Mouse (Mus musculus): Measurements from ENCODE around the gene Gtf2f1. TPM values are rescaled to one million over a fixed set of nuclear protein-coding genes. Genes with fewer than 3 reads are reported as not detected.

Gene Gtf2f1
- 54.6 TPM for polyA plus RNA-seq (2014; fragmentation: Illumina TruSeq; extraction: RNeasy Lipid Tissue Mini Kit (QIAGEN cat#74804); ENCODE audit: low read depth, low replicate concordance)

DNA sequence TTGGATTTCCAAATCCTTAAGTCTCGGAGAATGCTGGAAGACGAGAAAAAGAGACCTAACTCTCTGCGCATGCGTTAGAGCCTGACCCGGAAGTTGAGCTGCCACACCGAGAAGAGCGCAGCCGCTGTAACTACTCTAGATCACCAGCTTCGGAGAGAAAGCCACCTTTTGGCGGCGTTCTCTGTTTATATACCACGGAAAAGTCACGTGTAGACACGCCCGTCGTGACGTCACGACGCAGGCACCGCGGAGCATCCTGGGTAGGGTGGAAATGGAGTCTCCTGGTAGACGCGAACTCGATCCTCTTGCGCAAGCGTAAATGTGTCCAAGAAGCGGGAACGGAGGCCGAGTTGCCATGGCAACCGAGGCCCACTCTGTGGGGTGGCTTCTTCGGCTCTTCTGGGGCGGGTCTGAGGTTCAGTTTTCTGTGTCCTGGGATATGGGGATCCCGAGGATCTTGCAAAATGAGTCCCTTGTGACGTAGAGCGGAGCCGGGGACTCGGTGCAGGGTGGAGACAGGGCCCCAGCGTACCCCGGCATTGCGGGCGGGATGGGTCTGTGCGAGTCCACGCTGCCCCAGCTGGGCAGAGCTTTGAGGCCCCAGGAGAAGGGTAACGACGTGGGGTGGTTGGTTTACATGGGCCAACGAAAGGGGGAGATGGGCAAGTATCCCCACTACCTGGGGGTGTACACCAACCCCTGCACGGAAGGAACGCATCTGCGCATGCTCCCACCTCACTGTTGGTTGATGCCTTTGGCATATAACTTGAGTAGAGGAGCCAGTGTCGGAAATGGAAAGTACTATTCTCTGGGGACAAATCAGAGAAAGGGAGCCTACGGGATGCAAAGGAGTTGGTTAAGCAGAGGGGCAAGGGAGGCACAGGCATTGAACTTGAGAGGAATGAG, at the start of gene Gtf2f1, which contains the start of gene Gm17949:
Gene Gtf2f1, minus strand, starts transcription at position 53 of the 906 bp plus-strand sequence.
Gene Gm17949, plus strand, starts transcription at position 234 of the 906 bp plus-strand sequence.

GRCm38 (mm10) chr17:57059486-57059977, 48.4 kb upstream of the Gtf2f1 start, which contains the start of gene Slc25a23:
Slc25a23 (minus strand) TSS chr17:57059863.

GRCm38 (mm10) chr17:57058891-57059485, 47.9 kb upstream of the Gtf2f1 start, which contains the start of gene Crb3:
Crb3 (plus strand) TSS chr17:57059105.

GRCm38 (mm10) chr17:57041554-57041953, 30.5 kb upstream of the Gtf2f1 start, which contains the start of gene Slc25a41:
Slc25a41 (minus strand) TSS chr17:57041654.

DNA sequence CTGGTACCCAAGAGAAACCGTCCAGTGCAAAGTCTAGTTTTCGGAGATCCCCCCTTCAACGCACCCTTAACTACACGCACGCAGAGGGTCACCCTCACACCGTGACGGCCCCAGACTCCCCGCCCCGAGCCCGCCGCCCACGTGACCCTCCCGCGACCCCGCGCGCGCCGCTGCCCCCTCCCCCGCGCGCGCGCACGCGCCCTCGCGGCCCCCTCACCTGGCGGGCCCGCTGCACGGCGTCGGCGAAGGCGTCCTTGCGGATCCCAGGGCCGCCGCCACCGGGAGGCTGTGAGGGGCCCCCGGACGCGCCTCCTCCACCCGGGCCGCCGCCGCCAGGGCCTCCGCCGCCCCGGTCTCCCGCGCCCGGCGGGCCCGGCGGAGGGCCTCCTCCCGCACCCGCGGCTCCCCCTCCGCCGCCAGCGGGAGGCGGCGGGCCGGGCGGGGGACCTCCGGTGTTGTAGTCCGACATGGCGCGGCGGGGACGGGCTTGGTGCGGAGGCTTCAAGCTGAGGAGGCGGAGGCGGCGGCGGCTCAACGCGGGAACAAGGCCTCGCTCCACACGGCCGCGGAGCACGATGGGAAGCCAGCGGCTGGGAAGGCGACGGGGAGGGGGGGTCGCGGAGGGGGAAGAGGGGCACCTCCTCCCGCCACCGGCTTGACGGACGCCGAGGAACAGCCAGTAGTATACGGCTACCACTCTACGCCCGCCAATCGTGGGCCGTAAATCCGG, 20.0 kb upstream of the Gtf2f1 start, which contains the start of gene Khsrp:
Gene Khsrp, minus strand, starts transcription at position 592 of the 730 bp plus-strand sequence.

GRCm38 (mm10) chr17:56999968-57000609, 11.0 kb downstream of the Gtf2f1 start, which contains the start of gene Pspn:
Pspn (minus strand) TSS chr17:57000018.

GRCm38 (mm10) chr17:56997029-56997667, 13.9 kb downstream of the Gtf2f1 start, which contains the start of gene Alkbh7:
Alkbh7 (plus strand) TSS chr17:56997339.

GRCm38 (mm10) chr17:56990115-56990746, 20.9 kb downstream of the Gtf2f1 start, which contains the start of gene Clpp:
Clpp (plus strand) TSS chr17:56990305.

GRCm38 (mm10) chr17:56982013-56982412, 29.1 kb downstream of the Gtf2f1 start, which contains the start of gene Acer1:
Acer1 (minus strand) TSS chr17:56982126.

Other genes starting within 250 kb of the Gtf2f1 start
- 27.7 TPM for gene Dus3l, start 246.5 kb downstream of the Gtf2f1 start, polyA plus RNA-seq (2014; fragmentation: Illumina TruSeq; extraction: RNeasy Lipid Tissue Mini Kit (QIAGEN cat#74804); ENCODE audit: low read depth, low replicate concordance)
- gene Prr22, start 241.0 kb downstream of the Gtf2f1 start, polyA plus RNA-seq (2014; fragmentation: Illumina TruSeq; extraction: RNeasy Lipid Tissue Mini Kit (QIAGEN cat#74804); ENCODE audit: low read depth, low replicate concordance), result 3.3 TPM
- gene Rfx2, start 180.3 kb downstream of the Gtf2f1 start, polyA plus RNA-seq (2014; fragmentation: Illumina TruSeq; extraction: RNeasy Lipid Tissue Mini Kit (QIAGEN cat#74804); ENCODE audit: low read depth, low replicate concordance), result 12.6 TPM
- gene Acsbg2, start 136.8 kb downstream of the Gtf2f1 start, polyA plus RNA-seq (2014; fragmentation: Illumina TruSeq; extraction: RNeasy Lipid Tissue Mini Kit (QIAGEN cat#74804); ENCODE audit: low read depth, low replicate concordance), result 4.8 TPM
- gene 1700061G19Rik, start 135.8 kb downstream of the Gtf2f1 start, polyA plus RNA-seq (2014; fragmentation: Illumina TruSeq; extraction: RNeasy Lipid Tissue Mini Kit (QIAGEN cat#74804); ENCODE audit: low read depth, low replicate concordance), result 1.8 TPM
- gene Mllt1, start 75.9 kb downstream of the Gtf2f1 start, polyA plus RNA-seq (2014; fragmentation: Illumina TruSeq; extraction: RNeasy Lipid Tissue Mini Kit (QIAGEN cat#74804); ENCODE audit: low read depth, low replicate concordance), result 23.0 TPM
- gene Acer1, start 29.2 kb downstream of the Gtf2f1 start, polyA plus RNA-seq (2014; fragmentation: Illumina TruSeq; extraction: RNeasy Lipid Tissue Mini Kit (QIAGEN cat#74804); ENCODE audit: low read depth, low replicate concordance), result not detected
- gene Clpp, start 21.0 kb downstream of the Gtf2f1 start, polyA plus RNA-seq (2014; fragmentation: Illumina TruSeq; extraction: RNeasy Lipid Tissue Mini Kit (QIAGEN cat#74804); ENCODE audit: low read depth, low replicate concordance), result 74.2 TPM
- 21.7 TPM for gene Alkbh7, start 13.9 kb downstream of the Gtf2f1 start, polyA plus RNA-seq (2014; fragmentation: Illumina TruSeq; extraction: RNeasy Lipid Tissue Mini Kit (QIAGEN cat#74804); ENCODE audit: low read depth, low replicate concordance)
- not detected for gene Pspn, start 11.3 kb downstream of the Gtf2f1 start, polyA plus RNA-seq (2014; fragmentation: Illumina TruSeq; extraction: RNeasy Lipid Tissue Mini Kit (QIAGEN cat#74804); ENCODE audit: low read depth, low replicate concordance)
- 0.53 TPM for gene Gm17949, start 181 bp upstream of the Gtf2f1 start, polyA plus RNA-seq (2014; fragmentation: Illumina TruSeq; extraction: RNeasy Lipid Tissue Mini Kit (QIAGEN cat#74804); ENCODE audit: low read depth, low replicate concordance)
- 48.9 TPM for gene Khsrp, start 20.2 kb upstream of the Gtf2f1 start, polyA plus RNA-seq (2014; fragmentation: Illumina TruSeq; extraction: RNeasy Lipid Tissue Mini Kit (QIAGEN cat#74804); ENCODE audit: low read depth, low replicate concordance)
- gene Slc25a41, start 30.4 kb upstream of the Gtf2f1 start, polyA plus RNA-seq (2014; fragmentation: Illumina TruSeq; extraction: RNeasy Lipid Tissue Mini Kit (QIAGEN cat#74804); ENCODE audit: low read depth, low replicate concordance), result 0.43 TPM
- 30.2 TPM for gene Crb3, start 47.8 kb upstream of the Gtf2f1 start, polyA plus RNA-seq (2014; fragmentation: Illumina TruSeq; extraction: RNeasy Lipid Tissue Mini Kit (QIAGEN cat#74804); ENCODE audit: low read depth, low replicate concordance)
- gene Slc25a23, start 48.6 kb upstream of the Gtf2f1 start, polyA plus RNA-seq (2014; fragmentation: Illumina TruSeq; extraction: RNeasy Lipid Tissue Mini Kit (QIAGEN cat#74804); ENCODE audit: low read depth, low replicate concordance), result 57.3 TPM
- 4.7 TPM for gene Dennd1c, start 67.2 kb upstream of the Gtf2f1 start, polyA plus RNA-seq (2014; fragmentation: Illumina TruSeq; extraction: RNeasy Lipid Tissue Mini Kit (QIAGEN cat#74804); ENCODE audit: low read depth, low replicate concordance)
- 2.8 TPM for gene Tubb4a, start 76.5 kb upstream of the Gtf2f1 start, polyA plus RNA-seq (2014; fragmentation: Illumina TruSeq; extraction: RNeasy Lipid Tissue Mini Kit (QIAGEN cat#74804); ENCODE audit: low read depth, low replicate concordance)
- gene Tnfsf9, start 94.0 kb upstream of the Gtf2f1 start, polyA plus RNA-seq (2014; fragmentation: Illumina TruSeq; extraction: RNeasy Lipid Tissue Mini Kit (QIAGEN cat#74804); ENCODE audit: low read depth, low replicate concordance), result not detected
- not detected for gene Cd70, start 138.5 kb upstream of the Gtf2f1 start, polyA plus RNA-seq (2014; fragmentation: Illumina TruSeq; extraction: RNeasy Lipid Tissue Mini Kit (QIAGEN cat#74804); ENCODE audit: low read depth, low replicate concordance)
- gene Tnfsf14, start 182.9 kb upstream of the Gtf2f1 start, polyA plus RNA-seq (2014; fragmentation: Illumina TruSeq; extraction: RNeasy Lipid Tissue Mini Kit (QIAGEN cat#74804); ENCODE audit: low read depth, low replicate concordance), result 0.69 TPM
- gene C3, start 216.8 kb upstream of the Gtf2f1 start, polyA plus RNA-seq (2014; fragmentation: Illumina TruSeq; extraction: RNeasy Lipid Tissue Mini Kit (QIAGEN cat#74804); ENCODE audit: low read depth, low replicate concordance), result 356 TPM
- 53.9 TPM for gene Gpr108, start 237.2 kb upstream of the Gtf2f1 start, polyA plus RNA-seq (2014; fragmentation: Illumina TruSeq; extraction: RNeasy Lipid Tissue Mini Kit (QIAGEN cat#74804); ENCODE audit: low read depth, low replicate concordance)
- 42.5 TPM for gene Trip10, start 238.2 kb upstream of the Gtf2f1 start, polyA plus RNA-seq (2014; fragmentation: Illumina TruSeq; extraction: RNeasy Lipid Tissue Mini Kit (QIAGEN cat#74804); ENCODE audit: low read depth, low replicate concordance)

All from adipose tissue, adult 10 weeks (tissue).